Mouse (Mus musculus) liver, postnatal 0 days (tissue): ENCODE results near the gene Gm9821.

Experiments used
- CTCF ChIP-seq: sonication (generic); IDR thresholded peaks from 2 replicates; pipeline ENCODE4 v1.5.1; 2016; ENCODE audit warnings: antibody characterized with exemption, low read depth
- EP300 ChIP-seq: IDR thresholded peaks from 2 replicates; pipeline ENCODE4 v1.6.1; 2016; ENCODE audit warnings: antibody characterized with exemption, low read depth, mild to moderate bottlenecking

DNA sequence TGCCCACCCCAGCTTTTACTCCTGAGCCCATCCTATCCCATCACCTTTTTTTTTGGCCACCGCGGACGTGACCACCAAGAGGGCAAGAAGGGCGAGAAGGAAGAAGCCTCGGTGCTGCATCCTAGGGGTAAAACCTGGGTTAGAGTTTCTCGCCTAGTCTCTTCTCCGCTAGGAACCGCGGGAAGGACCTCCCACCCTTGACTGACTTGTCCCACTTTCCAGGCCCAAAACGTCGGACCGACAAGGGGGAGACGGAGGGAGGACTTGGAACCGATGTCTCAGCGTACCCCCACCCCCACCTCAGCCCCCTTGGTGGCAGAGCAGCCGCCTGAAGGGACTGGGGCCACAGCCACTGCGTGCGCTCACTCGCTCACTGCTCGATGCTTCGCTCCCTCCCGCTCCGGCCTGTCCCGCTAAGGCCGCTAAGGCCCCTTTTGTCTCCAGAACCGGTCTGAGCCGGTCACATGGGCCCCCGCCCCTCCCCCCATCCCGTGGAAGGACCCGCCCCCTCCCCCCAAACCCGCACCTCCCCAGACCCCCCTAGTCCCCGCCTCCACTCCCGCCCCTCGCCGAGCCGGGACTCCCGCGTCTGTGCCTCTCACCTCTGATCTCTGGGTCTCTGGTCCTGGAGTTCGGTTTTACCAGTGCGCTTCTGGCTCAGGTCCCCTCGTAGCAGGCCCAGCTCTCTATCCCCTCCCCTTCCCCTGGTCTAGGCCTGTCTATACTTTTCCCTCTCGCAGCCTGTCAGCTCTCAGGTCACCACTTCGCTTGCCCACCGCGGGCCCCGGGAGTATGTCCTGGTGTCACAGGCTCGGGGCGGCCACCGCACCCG is 14.0 kb upstream of the Gm9821 start:
- no peak for TF ChIP-seq CTCF
- no peak for TF ChIP-seq EP300
